Mouse (Mus musculus): ENCODE results near the gene Dnaja2.

DNA sequence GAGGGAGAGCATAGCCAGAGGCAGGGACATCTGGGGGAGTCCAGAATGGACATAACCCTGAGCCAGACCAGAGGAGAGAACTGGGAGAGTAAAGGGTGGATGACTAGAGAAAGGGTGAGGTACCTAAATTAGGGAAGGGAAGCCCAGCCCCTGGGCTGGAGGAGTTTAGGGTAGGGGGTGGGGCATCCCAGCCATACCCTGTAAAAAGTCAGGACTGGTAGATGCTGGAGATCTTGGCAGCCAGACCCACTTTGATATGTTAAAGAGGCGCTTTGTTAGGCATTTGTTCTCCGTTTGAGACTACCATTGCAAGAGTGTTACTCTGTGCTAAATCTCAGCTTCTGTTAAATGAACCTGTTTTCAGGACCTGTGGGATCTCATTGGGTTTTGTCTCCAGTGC is 56.6 kb downstream of the Dnaja2 start:
- no peak for TF ChIP-seq CTCF (IDR thresholded peaks at IDR 0.05; ENCODE audit: low read depth)
- TF ChIP-seq EP300 (IDR thresholded peaks at IDR 0.05; ENCODE audit: low read depth) = no peak

Measured in heart, postnatal 0 days (tissue).